Mouse (Mus musculus): ENCODE results near the gene Caps2.
"Not testable (repeated sequence)": the region's sequence is repeated elsewhere in the genome, so short reads cannot be mapped to it uniquely, and the experiment has no call there.

The Caps2 gene

GRCm38 (mm10) chr10:112163168-112163766 lies at the start of gene Caps2:
Caps2 (plus strand) TSS chr10:112163621.
- DNase-seq = no peak

GRCm38 (mm10) chr10:112125090-112125489 lies 38.3 kb upstream of the Caps2 start:
- DNase-seq = not testable (repeated sequence)

- DNase-seq = not testable (repeated sequence)
Observed at GRCm38 (mm10) chr10:112127682-112128230, 35.7 kb upstream of the Caps2 start.

GRCm38 (mm10) chr10:112132194-112132593 lies 31.2 kb upstream of the Caps2 start:
- DNase-seq = no peak

- peak; percentile 7 for DNase-seq
Observed at GRCm38 (mm10) chr10:112138050-112138870, 25.2 kb upstream of the Caps2 start.

- DNase-seq = no peak
Observed at GRCm38 (mm10) chr10:112138871-112139430, 24.5 kb upstream of the Caps2 start.

GRCm38 (mm10) chr10:112139834-112140233 lies 23.6 kb upstream of the Caps2 start:
- DNase-seq = no peak

- peak; percentile 50 for DNase-seq
Observed at GRCm38 (mm10) chr10:112159882-112160560, 3.4 kb upstream of the Caps2 start, which contains the start of gene Glipr1l3. Glipr1l3 (minus strand) TSS chr10:112160327.

- not testable (repeated sequence) for DNase-seq
Observed at GRCm38 (mm10) chr10:112177027-112177426, 13.6 kb downstream of the Caps2 start.

GRCm38 (mm10) chr10:112193919-112194318 lies 30.5 kb downstream of the Caps2 start:
- not testable (repeated sequence) for DNase-seq

- no peak for DNase-seq
Observed at GRCm38 (mm10) chr10:112203463-112203862, 40.0 kb downstream of the Caps2 start.

- DNase-seq = no peak
Observed at GRCm38 (mm10) chr10:112227073-112227472, 63.7 kb downstream of the Caps2 start.

GRCm38 (mm10) chr10:112229091-112229843 lies 65.8 kb downstream of the Caps2 start:
- not testable (repeated sequence) for DNase-seq

GRCm38 (mm10) chr10:112232733-112233132 lies 69.3 kb downstream of the Caps2 start:
- DNase-seq = not testable (repeated sequence)

GRCm38 (mm10) chr10:112235396-112235940 lies 72.0 kb downstream of the Caps2 start:
- not testable (repeated sequence) for DNase-seq

- DNase-seq = no peak
Observed at GRCm38 (mm10) chr10:112248273-112248672, 84.9 kb downstream of the Caps2 start.

GRCm38 (mm10) chr10:112263467-112263866 lies 100.0 kb downstream of the Caps2 start:
- no peak for DNase-seq

Data from cerebellum, adult 9-11 months (tissue).